Mouse (Mus musculus) midbrain, embryonic 16.5 days (tissue): ENCODE results near the gene Mss51. TPM values are rescaled to one million over a fixed set of nuclear protein-coding genes. Genes with fewer than 3 reads are reported as not detected.

ENCODE experiments used
- ATAC-seq: fragments of 200-750 bp; cut with Nextera tagmentation; 2 replicates; pipeline ENCODE4 v1.8.0; 2017; ENCODE audit warnings: moderate TSS enrichment
- H3K27ac ChIP-seq: fragments of 300-500 bp; sonication (generic); 2 replicates; pipeline ENCODE4 v1.5.1; 2014; ENCODE audit warnings: mild to moderate bottlenecking, low read length, mixed read lengths
- H3K27me3 ChIP-seq: fragments of 300-500 bp; sonication (generic); 2 replicates; pipeline ENCODE4 v1.6.1; 2014; ENCODE audit warnings: low read depth, low read length, mixed read lengths; ENCODE audit not compliant: control insufficient read depth, insufficient read depth
- H3K36me3 ChIP-seq: fragments of 300-500 bp; sonication (generic); 2 replicates; pipeline ENCODE4 v1.6.1; 2014; ENCODE audit warnings: mild to moderate bottlenecking, low read length, moderate library complexity, mixed read lengths; ENCODE audit not compliant: control insufficient read depth, insufficient read depth
- H3K4me1 ChIP-seq: fragments of 300-500 bp; sonication (generic); 2 replicates; pipeline ENCODE4 v1.6.1; 2014; ENCODE audit warnings: mild to moderate bottlenecking, low read length, mixed read lengths; ENCODE audit not compliant: control insufficient read depth, insufficient read depth
- H3K4me2 ChIP-seq: fragments of 300-500 bp; sonication (generic); 2 replicates; pipeline ENCODE4 v1.6.1; 2014; ENCODE audit warnings: mild to moderate bottlenecking, low read length, mixed read lengths
- H3K4me3 ChIP-seq: fragments of 300-500 bp; sonication (generic); 2 replicates; pipeline ENCODE4 v1.5.1; 2014; ENCODE audit warnings: low read depth, mild to moderate bottlenecking, low read length, moderate library complexity, mixed read lengths
- H3K9ac ChIP-seq: fragments of 300-500 bp; sonication (generic); 2 replicates; pipeline ENCODE4 v1.6.1; 2014; ENCODE audit warnings: low read depth, low read length, mixed read lengths
- H3K9me3 ChIP-seq: fragments of 300-500 bp; sonication (generic); replicated peaks from 2 replicates; pipeline ENCODE4 v1.6.1; 2014; ENCODE audit warnings: mild to moderate bottlenecking, low read length, mixed read lengths; ENCODE audit not compliant: control insufficient read depth, poor library complexity, severe bottlenecking
- WGBS: fragments of 180-500 bp; shearing (Covaris S2); extraction: QIAGEN DNeasy Blood & Tissue Kit; methylation state at CpG from one replicate; pipeline ENCODE4 v1.1.7; 2014; 5-methylcytosine and 5-hydroxymethylcytosine counted together
- polyA plus RNA-seq: library from polyadenylated mRNA; unstranded; fragments of >200 nt; fragmentation: Nextera tagmentation; extraction: Ambion mirVana; gene quantifications from 2 replicates; pipeline ENCODE4 v1.2.1, GENCODE M21; 2015

The Mss51 gene
- 0.26 and 0.45 TPM in 2 replicates for polyA plus RNA-seq

DNA sequence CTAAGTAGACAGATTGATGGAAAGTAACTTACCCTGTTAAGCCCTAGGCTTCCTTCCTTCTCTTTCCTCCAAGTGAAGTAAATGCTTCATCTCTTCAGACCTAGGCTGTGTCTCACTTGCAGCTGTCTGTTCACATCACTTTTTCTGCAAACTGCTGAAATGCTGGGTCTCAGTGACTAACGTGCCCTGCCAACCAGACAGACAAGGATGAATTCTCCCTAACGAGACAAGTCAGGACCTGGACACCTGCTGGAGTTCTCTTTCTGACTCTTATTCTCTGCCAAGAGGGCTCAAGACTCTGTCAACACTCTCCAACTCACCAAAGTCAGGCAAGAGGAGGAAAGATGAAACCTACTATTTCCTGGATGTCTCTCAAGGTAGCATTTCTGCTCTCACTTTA, at the start of gene Mss51:
Gene Mss51 (minus strand): TSS at position 299 of the 400 bp plus-strand sequence.
- Histone ChIP-seq H3K9ac (no peak within 1 kb of the TSS), H3K9me3 (no peaks in the 10 kb centered on the region), H3K27ac (no peak within 1 kb of the TSS), H3K4me3 (no peak within 1 kb of the TSS), H3K4me2 (no peak within 1 kb of the TSS), H3K4me1 (no peaks in the 10 kb centered on the region), H3K27me3 (no peaks in the 10 kb centered on the region), H3K36me3 (peaks cover 11% of the 10 kb centered on the region; the same call in 1 of the 2 replicates)
- WGBS = 71% methylated on average over 2 of the region's 2 CpGs
- no peak for ATAC-seq

DNA sequence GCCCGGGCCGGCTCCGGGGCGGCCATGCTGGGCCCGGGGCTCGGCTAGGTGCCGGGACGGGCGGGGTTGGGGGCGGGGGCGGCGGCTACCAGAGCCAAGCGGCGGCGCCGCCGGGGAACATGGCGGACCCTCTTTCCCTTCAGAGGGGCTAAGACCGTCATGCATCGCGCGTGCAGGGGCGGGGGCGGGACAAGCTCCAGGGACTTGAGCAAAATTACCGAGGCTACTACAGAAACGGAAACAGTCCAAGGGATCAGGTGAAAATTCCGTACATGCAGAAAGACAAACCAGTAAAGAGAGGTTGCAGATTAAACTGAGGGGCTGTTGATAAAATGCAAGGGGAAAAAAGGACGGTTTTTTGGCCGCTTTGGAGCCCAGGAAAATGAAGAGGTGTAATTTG, 49.7 kb upstream of the Mss51 start, which contains the start of gene Ppp3cb:
Gene Ppp3cb (minus strand): TSS at position 159 of the 400 bp plus-strand sequence.
- Histone ChIP-seq H3K4me3 (peak within 1 kb of the TSS; percentile 69), H3K36me3 (peaks cover 12% of the 10 kb centered on the region), H3K4me2 (peak within 1 kb of the TSS; percentile 66), H3K27me3 (no peaks in the 10 kb centered on the region), H3K9me3 (no peaks in the 10 kb centered on the region), H3K4me1 (peaks cover 14% of the 10 kb centered on the region), H3K9ac (peak within 1 kb of the TSS; percentile 96), H3K27ac (peak within 1 kb of the TSS; percentile 97)
- under 1% methylated on average over 26 of the region's 29 CpGs for WGBS
- peak; percentile 96 for ATAC-seq

DNA sequence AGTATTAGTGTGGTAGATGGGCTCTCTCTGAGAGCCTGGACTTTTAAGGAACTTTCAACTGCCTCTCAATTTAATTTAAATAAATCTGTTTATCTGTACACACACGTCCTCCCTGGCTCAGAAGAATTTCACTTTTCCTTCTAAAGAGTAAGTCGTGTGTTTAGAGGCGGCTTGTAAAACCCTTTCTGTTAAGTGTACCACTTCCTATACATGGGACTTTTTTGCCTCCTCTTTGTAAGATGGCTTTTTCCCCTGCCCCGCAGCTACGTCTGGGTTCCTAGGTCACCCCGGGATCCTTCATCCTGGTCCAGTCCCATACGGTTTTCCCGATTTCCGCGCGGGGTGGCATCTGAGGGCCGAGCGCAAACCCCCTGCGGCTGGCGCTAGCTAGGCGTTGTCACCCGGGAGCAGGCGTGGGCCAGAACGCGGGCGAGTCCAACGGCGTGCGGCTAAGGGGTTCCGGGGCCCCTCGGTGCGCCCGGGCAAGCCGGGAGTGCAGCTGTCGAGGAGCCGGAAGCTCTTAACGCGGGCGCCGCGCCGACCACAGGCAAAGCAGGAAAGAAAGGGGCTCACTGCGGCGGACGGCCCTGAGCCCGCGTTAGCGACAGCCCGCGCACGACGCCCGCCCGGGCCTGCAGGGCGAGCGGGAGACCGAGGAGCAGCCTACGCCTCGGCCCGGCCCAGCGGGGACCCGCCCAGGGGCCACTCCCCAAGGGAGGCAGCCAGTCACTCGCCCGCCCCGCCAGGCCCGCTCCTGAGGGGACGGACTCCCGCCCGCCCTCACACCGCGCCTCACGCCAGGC, 49.0 kb upstream of the Mss51 start:
- H3K27me3 ChIP-seq = no peaks in the 10 kb centered on the region
- peaks cover 14% of the 10 kb centered on the region for H3K4me1 ChIP-seq
- peak overlapping the region; percentile 96 for H3K9ac ChIP-seq
- under 1% methylated on average over 60 of the region's 67 CpGs for WGBS
- peak; percentile 92 for ATAC-seq
- peak overlapping the region; percentile 69 for H3K4me3 ChIP-seq
- H3K27ac ChIP-seq = peak overlapping the region; percentile 97
- H3K4me2 ChIP-seq = peak overlapping the region; percentile 66
- peaks cover 12% of the 10 kb centered on the region for H3K36me3 ChIP-seq
- H3K9me3 ChIP-seq = no peaks in the 10 kb centered on the region

DNA sequence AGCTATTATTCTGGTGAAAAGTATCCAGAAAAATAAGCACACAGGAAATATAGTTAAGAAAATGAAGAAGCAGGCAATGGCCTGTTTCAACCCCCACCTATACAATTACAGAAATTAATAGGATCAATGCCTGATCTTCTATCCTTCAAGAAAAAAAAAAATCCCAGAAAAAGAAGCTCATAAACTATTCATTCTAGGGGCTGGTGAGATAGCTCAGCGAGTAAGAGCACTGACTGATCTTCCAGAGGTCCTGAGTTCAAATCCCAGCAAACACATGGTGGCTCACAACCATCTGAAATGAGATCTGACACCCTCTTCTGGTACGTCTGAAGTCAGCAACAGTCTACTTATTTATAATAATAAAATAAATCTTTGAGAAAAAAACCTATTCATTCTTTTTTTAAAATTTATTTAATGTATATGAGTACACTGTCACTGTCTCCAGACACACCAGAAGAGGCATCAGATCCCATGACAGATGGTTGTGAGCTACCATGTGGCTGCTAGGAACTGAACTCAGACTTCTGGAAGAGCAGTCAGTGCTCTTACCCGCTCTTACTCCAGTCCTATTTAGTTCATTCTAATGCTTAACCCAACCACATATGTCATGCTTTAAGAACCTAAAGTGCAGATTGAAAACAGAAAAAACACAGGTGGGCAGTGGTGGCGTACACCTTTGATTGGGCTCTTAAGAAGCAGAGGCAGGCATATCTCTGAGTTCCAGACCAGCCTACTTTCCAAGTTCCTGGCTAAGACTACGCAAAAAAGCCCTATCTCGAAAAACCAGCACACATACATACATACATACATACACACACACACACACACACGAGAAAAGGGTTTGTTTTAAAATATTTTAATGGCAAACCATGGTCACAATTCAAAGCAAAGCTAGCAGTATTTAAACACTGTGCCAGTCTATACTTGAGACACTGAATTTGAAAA, 48.0 kb upstream of the Mss51 start:
- peak overlapping the region; percentile 66 for H3K4me2 ChIP-seq
- no peak for ATAC-seq
- H3K36me3 ChIP-seq = peaks cover 8% of the 10 kb centered on the region
- WGBS = 74% methylated on average over 7 of the region's 7 CpGs
- no peaks in the 10 kb centered on the region for H3K27me3 ChIP-seq
- H3K9ac ChIP-seq = 0 out of 2 replicates have a peak overlapping the region, but pooled peaks have one; percentile 6
- H3K9me3 ChIP-seq = no peaks in the 10 kb centered on the region
- peak overlapping the region; percentile 27 for H3K4me3 ChIP-seq
- peaks cover 14% of the 10 kb centered on the region for H3K4me1 ChIP-seq
- no peak overlapping the region for H3K27ac ChIP-seq

DNA sequence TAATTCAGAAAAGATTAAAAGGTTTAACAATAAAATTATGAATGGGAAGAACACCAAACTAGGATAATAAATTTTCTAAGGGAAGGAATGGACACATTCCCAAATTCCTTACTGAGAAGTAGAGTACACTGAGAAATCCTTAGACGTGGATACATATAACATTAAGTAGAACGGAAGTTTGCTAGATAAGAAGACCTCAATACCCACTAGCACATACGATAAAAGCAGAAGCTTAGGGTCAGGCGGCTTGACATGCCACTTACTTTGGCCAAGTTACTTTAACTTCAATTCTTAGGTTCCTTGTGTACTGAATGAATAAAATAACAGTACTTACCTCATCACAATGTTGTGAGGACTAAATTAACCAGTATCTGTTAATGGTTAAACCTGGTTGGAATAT, 32.9 kb upstream of the Mss51 start:
- 91% methylated on average over 4 of the region's 4 CpGs for WGBS
- no peak overlapping the region for H3K4me2 ChIP-seq
- no peak overlapping the region for H3K27ac ChIP-seq
- H3K27me3 ChIP-seq = no peaks in the 10 kb centered on the region
- H3K4me3 ChIP-seq = no peak overlapping the region
- H3K9ac ChIP-seq = no peak overlapping the region
- no peaks in the 10 kb centered on the region for H3K9me3 ChIP-seq
- no peaks in the 10 kb centered on the region for H3K4me1 ChIP-seq
- H3K36me3 ChIP-seq = no peaks in the 10 kb centered on the region
- ATAC-seq = no peak

DNA sequence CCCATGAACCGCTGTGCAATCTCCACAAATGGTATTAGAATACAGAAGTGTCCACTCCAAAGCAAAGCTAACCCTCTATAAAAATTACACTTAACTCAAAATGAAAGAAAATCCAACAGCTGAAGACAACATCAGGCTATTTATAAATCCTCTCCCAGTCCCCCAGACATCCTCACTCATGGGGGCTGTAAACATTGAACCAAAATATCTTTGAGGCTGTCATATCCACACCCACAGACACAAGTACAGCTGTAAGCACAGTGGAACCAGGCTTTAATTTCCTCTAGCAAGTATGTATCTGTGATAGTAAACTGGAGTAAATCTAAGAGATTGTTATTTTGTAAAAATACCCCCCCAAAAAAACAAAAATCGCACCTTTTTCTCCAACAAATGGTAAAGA, 23.5 kb upstream of the Mss51 start:
- no peak overlapping the region for H3K4me2 ChIP-seq
- no peaks in the 10 kb centered on the region for H3K27me3 ChIP-seq
- H3K9me3 ChIP-seq = no peaks in the 10 kb centered on the region
- H3K4me3 ChIP-seq = no peak overlapping the region
- no peak overlapping the region for H3K27ac ChIP-seq
- H3K4me1 ChIP-seq = no peaks in the 10 kb centered on the region
- ATAC-seq = no peak
- H3K36me3 ChIP-seq = no peaks in the 10 kb centered on the region
- WGBS = 95% methylated on average over 2 of the region's 2 CpGs
- no peak overlapping the region for H3K9ac ChIP-seq

DNA sequence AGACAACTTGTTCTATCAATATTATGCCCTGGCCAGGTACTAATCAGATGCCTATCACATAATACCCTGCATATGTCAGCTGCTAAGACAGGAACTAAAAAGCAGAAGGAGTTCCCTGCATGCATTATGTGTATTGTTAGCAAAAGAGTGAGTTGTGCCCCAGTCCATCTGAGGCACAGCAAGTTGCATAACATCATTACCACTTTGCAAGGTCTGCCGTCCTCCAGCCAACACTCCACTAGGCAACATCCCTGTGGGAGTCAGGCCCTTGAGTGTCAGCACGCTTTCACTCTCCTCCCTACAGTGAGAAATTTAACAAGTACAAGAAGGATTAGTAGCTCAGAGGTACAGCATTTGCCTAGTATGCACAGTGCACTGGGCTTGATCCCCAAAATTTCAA, 11.7 kb upstream of the Mss51 start:
- no peak overlapping the region for H3K4me3 ChIP-seq
- H3K27me3 ChIP-seq = no peaks in the 10 kb centered on the region
- H3K27ac ChIP-seq = no peak overlapping the region
- no peak for ATAC-seq
- H3K9me3 ChIP-seq = no peaks in the 10 kb centered on the region
- no peaks in the 10 kb centered on the region for H3K4me1 ChIP-seq
- no peak overlapping the region for H3K4me2 ChIP-seq
- 62% methylated on average over 2 of the region's 2 CpGs for WGBS
- peaks cover 7% of the 10 kb centered on the region for H3K36me3 ChIP-seq
- no peak overlapping the region for H3K9ac ChIP-seq

DNA sequence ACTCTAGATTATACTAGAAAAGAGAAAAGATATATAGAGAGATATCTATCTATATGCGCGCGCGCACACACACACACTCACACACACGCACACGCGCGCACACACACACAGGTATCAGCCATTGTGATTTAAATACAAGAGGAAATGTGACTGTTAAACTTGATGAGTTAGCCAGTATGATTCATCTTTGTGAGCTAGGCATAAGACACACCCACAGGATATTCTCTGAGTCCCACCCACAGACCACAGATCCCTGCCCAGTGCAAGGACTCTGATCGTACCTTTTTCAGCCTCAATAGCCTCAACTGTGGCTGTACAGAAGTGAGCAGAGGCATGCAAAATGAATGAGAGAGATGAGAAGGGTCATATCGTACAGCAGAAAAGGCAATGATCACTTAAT, 6.3 kb upstream of the Mss51 start:
- ATAC-seq = no peak
- H3K4me2 ChIP-seq = no peak overlapping the region
- WGBS = 97% methylated on average over 10 of the region's 10 CpGs

More for the DNA sequence above, 6.3 kb upstream of the Mss51 start:
- no peak overlapping the region for H3K27ac ChIP-seq
- H3K9me3 ChIP-seq = no peaks in the 10 kb centered on the region
- no peak overlapping the region for H3K9ac ChIP-seq
- no peaks in the 10 kb centered on the region for H3K27me3 ChIP-seq
- no peaks in the 10 kb centered on the region for H3K4me1 ChIP-seq
- H3K36me3 ChIP-seq = peaks cover 8% of the 10 kb centered on the region
- H3K4me3 ChIP-seq = no peak overlapping the region
